Mouse (Mus musculus) hindbrain, postnatal 0 days (tissue): Measurements from ENCODE around the gene Cacnb3. TPM values are rescaled to one million over a fixed set of nuclear protein-coding genes. Genes with fewer than 3 reads are reported as not detected.

ENCODE experiments used
- ATAC-seq: fragments of 200-750 bp; cut with Nextera tagmentation; 2 replicates; pipeline ENCODE4 v1.8.0; 2017; ENCODE audit warnings: mild to moderate bottlenecking, moderate TSS enrichment, moderate library complexity
- DNase-seq: peaks from one replicate; pipeline ENCODE4 v3.0.0-alpha.2; 2015; ENCODE audit warnings: low spot score
- H3K27ac ChIP-seq: fragments of 300-500 bp; sonication (generic); 2 replicates; pipeline ENCODE4 v1.5.1; 2014; ENCODE audit warnings: mild to moderate bottlenecking
- H3K27me3 ChIP-seq: fragments of 300-500 bp; sonication (generic); 2 replicates; pipeline ENCODE4 v1.6.1; 2014; ENCODE audit warnings: low read length, mixed read lengths; ENCODE audit not compliant: insufficient read depth
- H3K36me3 ChIP-seq: fragments of 300-500 bp; sonication (generic); 2 replicates; pipeline ENCODE4 v1.6.1; 2014; ENCODE audit warnings: low read length, mixed read lengths; ENCODE audit not compliant: insufficient read depth
- H3K4me1 ChIP-seq: fragments of 300-500 bp; sonication (generic); 2 replicates; pipeline ENCODE4 v1.6.1; 2014; ENCODE audit warnings: antibody characterized with exemption, low read length, mixed read lengths; ENCODE audit not compliant: insufficient read depth
- H3K4me2 ChIP-seq: fragments of 300-500 bp; sonication (generic); 2 replicates; pipeline ENCODE4 v1.6.1; 2014; ENCODE audit warnings: low read depth, mild to moderate bottlenecking, low read length, moderate library complexity, mixed read lengths
- H3K4me3 ChIP-seq: fragments of 300-500 bp; sonication (generic); 2 replicates; pipeline ENCODE4 v1.5.1; 2014; ENCODE audit warnings: low read length
- H3K9ac ChIP-seq: fragments of 300-500 bp; sonication (generic); replicated peaks from 2 replicates; pipeline ENCODE4 v1.6.1; 2014; ENCODE audit warnings: mild to moderate bottlenecking, low read length, moderate library complexity, mixed read lengths
- H3K9me3 ChIP-seq: fragments of 300-500 bp; sonication (generic); 2 replicates; pipeline ENCODE4 v1.6.1; 2016; ENCODE audit warnings: low read length, mixed read lengths
- CTCF ChIP-seq: IDR thresholded peaks from 2 replicates; pipeline ENCODE4 v1.5.1; 2016; ENCODE audit warnings: antibody characterized with exemption, control low read depth, low read depth
- WGBS: fragments of 180-500 bp; shearing (Covaris S2); extraction: QIAGEN DNeasy Blood & Tissue Kit; methylation state at CpG from one replicate; pipeline ENCODE4 v1.1.7; 2014; 5-methylcytosine and 5-hydroxymethylcytosine counted together
- polyA plus RNA-seq: library from polyadenylated mRNA; unstranded; fragments of >200 nt; fragmentation: Nextera tagmentation; extraction: Ambion mirVana; gene quantifications from 2 replicates; pipeline ENCODE4 v1.2.1, GENCODE M21; 2015
- total RNA-seq: library from RNA; depleted of rRNA; stranded (reverse); fragments of >200 nt; gene quantifications from 2 replicates; pipeline ENCODE4 v1.2.3, GENCODE M21; 2014

Gene Cacnb3
- total and polyA plus RNA-seq, 2 experiments from 2014 or later, result 83.1 to 166 TPM

DNA sequence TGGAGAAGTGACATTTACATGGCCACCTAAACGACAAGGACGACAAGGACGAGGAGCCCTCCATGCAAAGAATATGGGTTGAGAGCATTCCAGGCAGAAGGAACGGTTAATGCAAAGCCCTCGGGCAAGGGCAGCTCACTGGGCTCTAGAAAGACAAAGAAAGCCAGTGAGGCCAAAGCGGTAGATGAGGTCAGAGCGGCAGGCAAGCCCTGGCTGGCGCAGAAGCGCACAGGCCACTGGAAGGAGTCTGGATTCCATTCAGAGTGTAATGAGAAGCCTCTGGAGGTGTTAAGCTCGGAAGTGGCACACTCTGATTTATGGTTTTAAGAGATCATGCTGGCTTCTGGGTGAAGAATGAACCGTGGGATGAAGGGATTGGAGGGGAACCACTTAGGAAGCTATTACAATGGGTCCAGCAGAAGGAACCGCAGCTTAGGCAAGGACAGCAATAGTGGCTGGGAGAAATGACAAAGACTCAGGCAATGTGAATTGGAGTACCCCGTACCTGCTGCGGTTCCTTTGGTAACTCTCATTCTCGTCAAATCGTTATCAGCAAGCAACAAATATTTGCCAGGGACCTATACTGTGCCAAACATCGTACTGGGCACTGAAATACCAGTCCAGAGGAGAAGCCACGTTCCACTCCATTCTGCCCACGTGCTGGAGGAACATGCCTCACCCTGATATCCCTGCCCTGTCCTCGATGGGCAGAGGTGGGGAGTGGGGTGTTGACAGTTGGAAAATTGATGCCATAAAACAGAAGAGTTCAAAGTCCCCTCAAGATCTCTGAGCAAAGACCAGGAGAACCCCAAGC, 14.1 kb upstream of the Cacnb3 start:
- H3K4me1 ChIP-seq, result no peaks in the 10 kb centered on the region
- 0 out of 2 replicates have a peak, but pooled peaks have one; percentile 12 for ATAC-seq
- 48% methylated on average over 20 of the region's 20 CpGs for WGBS
- DNase-seq, result no peak
- H3K36me3 ChIP-seq, result no peaks in the 10 kb centered on the region
- no peaks in the 10 kb centered on the region for H3K9me3 ChIP-seq
- no peak overlapping the region for H3K27ac ChIP-seq
- H3K4me2 ChIP-seq, result 0 out of 2 replicates have a peak overlapping the region, but pooled peaks have one; percentile 11
- TF ChIP-seq CTCF, result no peak
- H3K9ac ChIP-seq, result no peak overlapping the region
- H3K27me3 ChIP-seq, result no peaks in the 10 kb centered on the region
- H3K4me3 ChIP-seq, result no peak overlapping the region

DNA sequence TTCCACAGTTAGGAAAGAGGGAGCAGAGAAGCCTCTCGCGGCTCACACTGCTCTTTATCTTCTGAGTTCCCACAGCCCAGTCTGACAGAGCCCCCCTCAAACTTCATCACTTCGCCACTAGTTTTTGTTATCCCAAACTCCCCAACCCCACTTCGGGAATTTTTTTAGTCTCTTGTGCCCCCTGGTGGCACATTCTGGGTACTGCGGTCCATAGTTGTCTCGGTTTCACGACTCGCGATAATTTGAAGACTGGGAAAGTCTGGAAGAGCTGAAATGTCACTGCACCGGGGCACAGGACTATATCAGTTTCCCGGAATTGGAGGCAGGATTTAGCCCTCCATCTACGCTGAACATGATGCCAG, 13.5 kb upstream of the Cacnb3 start:
- under 1% methylated on average over 12 of the region's 12 CpGs for WGBS
- peak; percentile 91 for TF ChIP-seq CTCF
- H3K4me2 ChIP-seq, result peak overlapping the region; percentile 11; the same call in 1 of the 2 replicates
- H3K36me3 ChIP-seq, result no peaks in the 10 kb centered on the region
- ATAC-seq, result peak; percentile 78
- H3K27ac ChIP-seq, result no peak overlapping the region
- H3K4me1 ChIP-seq, result no peaks in the 10 kb centered on the region
- no peak overlapping the region for H3K4me3 ChIP-seq
- H3K9me3 ChIP-seq, result no peaks in the 10 kb centered on the region
- peak; percentile 87 for DNase-seq
- no peaks in the 10 kb centered on the region for H3K27me3 ChIP-seq
- H3K9ac ChIP-seq, result no peak overlapping the region

DNA sequence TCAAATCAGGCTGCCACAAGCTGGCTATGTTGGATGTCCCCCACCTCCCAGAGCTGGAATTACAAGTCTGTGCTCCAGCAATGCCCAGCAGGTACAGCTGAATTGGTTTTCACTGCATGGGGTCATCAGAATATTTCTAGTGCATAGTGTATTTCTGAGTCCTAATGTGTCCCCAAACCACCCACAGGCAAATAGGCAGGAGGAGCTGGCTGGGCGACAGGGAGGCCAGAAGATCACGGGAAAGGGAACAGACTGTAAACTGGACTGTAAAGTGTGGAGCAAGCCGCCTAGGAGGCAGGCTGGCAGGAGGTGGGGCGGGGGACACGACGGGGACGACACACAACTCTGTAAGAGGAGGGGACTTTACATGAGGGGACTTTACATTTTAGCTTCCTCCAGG, 8.4 kb upstream of the Cacnb3 start:
- H3K27me3 ChIP-seq, result no peaks in the 10 kb centered on the region
- no peaks in the 10 kb centered on the region for H3K9me3 ChIP-seq
- 9% methylated on average over 7 of the region's 7 CpGs for WGBS
- H3K4me3 ChIP-seq, result no peak overlapping the region
- H3K4me2 ChIP-seq, result no peak overlapping the region
- no peaks in the 10 kb centered on the region for H3K36me3 ChIP-seq
- TF ChIP-seq CTCF, result no peak
- DNase-seq, result no peak
- no peak overlapping the region for H3K27ac ChIP-seq
- H3K4me1 ChIP-seq, result no peaks in the 10 kb centered on the region
- H3K9ac ChIP-seq, result no peak overlapping the region
- ATAC-seq, result no peak

DNA sequence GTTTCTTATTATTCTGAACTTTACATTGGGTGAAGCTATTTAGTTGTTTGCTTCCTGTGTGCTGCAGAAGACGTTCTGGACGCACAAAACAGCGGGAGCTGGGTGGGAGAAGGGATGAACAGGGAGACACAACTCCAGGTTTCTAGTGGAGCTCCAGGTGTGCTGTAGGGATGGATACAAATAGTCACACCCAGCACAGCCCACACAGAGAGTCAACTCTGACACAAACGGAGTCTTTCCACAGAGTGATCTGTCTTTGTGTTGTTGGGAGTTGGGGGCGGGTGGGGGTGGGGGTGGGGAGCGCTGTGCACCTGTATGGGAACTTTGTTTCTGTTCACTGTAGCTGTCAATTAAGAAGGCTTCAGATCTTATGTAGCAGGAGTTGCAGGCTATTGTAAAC, 7.9 kb upstream of the Cacnb3 start:
- DNase-seq (no peak), ATAC-seq (no peak)
- H3K27me3 ChIP-seq, result no peaks in the 10 kb centered on the region
- H3K36me3 ChIP-seq, result no peaks in the 10 kb centered on the region
- H3K4me2 ChIP-seq, result no peak overlapping the region
- no peak overlapping the region for H3K27ac ChIP-seq
- H3K9ac ChIP-seq, result no peak overlapping the region
- H3K4me3 ChIP-seq, result no peak overlapping the region
- no peaks in the 10 kb centered on the region for H3K9me3 ChIP-seq
- WGBS, result 16% methylated on average over 6 of the region's 6 CpGs
- no peak for TF ChIP-seq CTCF
- no peaks in the 10 kb centered on the region for H3K4me1 ChIP-seq

DNA sequence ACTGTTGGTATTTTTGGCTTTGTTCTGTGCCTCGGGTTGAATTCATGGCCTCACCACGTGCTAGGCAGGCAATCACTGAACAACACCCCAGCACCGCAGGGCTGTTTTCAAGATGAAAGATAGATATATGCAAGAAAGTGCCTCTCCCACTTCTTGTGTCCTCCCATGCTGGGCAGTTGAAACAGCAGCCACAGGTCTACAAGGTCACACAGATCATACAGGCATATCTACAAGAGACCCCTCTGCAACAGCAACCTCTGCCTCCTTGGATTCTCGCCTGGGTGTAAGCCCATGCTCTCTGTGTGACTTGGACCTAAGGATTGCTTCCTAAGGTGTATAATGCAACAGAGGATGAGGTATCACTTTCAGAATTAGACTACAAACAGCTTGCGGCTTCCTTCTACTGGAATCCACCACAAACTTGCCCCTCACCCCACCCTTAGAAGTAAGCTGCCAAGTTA, 7.2 kb upstream of the Cacnb3 start:
- Histone ChIP-seq H3K27me3 (no peaks in the 10 kb centered on the region), H3K9me3 (no peaks in the 10 kb centered on the region), H3K9ac (no peak overlapping the region), H3K4me1 (peaks cover 2% of the 10 kb centered on the region; the same call in 1 of the 2 replicates), H3K4me2 (no peak overlapping the region), H3K36me3 (no peaks in the 10 kb centered on the region), H3K4me3 (no peak overlapping the region), H3K27ac (no peak overlapping the region)
- DNase-seq (no peak), ATAC-seq (no peak)
- 49% methylated on average over 5 of the region's 5 CpGs for WGBS
- no peak for TF ChIP-seq CTCF

DNA sequence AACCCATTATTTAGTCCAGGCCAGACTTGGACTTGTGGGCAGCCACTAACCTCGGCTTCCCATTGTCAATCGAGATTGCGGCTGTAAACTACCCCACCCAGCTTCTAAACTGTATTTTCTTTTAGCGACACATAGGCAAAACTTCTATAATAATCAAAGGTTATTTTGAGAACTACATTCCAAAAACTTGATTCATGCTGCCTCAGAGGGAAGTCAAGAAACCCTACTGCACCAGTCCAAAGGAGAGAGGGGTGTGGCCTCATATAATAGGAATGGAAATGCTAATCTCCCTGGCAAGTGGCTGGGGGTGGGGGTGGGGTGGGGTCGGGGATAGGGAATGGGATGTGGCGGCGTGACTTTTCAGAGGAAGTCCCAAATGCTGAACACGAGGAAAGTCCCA, 4.6 kb upstream of the Cacnb3 start:
- Histone ChIP-seq H3K27me3 (no peaks in the 10 kb centered on the region), H3K9me3 (no peaks in the 10 kb centered on the region), H3K9ac (no peak overlapping the region), H3K27ac (no peak overlapping the region), H3K36me3 (no peaks in the 10 kb centered on the region), H3K4me1 (peaks cover 7% of the 10 kb centered on the region; the same call in 1 of the 2 replicates), H3K4me3 (no peak overlapping the region), H3K4me2 (no peak overlapping the region)
- TF ChIP-seq CTCF, result no peak
- DNase-seq, result no peak
- 20% methylated on average over 8 of the region's 8 CpGs for WGBS
- no peak for ATAC-seq
